Mouse (Mus musculus): ENCODE data around the gene Slmap. TPM values are rescaled to one million over a fixed set of nuclear protein-coding genes. Genes with fewer than 3 reads are reported as not detected.
"Not testable (repeated sequence)": the region's sequence is repeated elsewhere in the genome, so short reads cannot be mapped to it uniquely, and the experiment has no call there.

Gene Slmap
- polyA plus RNA-seq, 1 experiment from 2014 or later = 14.6 TPM

DNA sequence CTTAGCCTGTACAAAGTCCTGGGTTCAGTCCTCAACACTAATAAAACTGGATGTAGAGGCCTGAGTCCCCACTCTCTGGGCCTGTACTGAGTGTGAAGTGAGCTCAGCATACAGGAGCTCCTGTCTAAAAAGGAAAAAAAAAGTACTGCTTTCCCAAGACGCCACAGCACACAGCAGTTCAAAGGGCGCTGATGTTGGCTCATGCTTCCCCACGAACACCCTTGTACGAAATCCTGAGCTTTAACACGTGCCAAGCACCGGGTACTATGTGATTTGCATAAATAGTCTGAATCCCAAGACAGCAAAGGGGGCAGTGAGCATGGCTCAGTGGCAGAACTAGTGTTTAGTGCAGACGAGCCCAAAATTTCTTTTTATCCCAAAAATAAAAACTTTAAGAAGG, 4.4 kb downstream of the Slmap start:
- Histone ChIP-seq H3K9me3 (no peaks in the 10 kb centered on the region), H3K27ac (no peak overlapping the region), H3K4me2 (replicated peaks) (no peak overlapping the region; the same call in 1 of the 2 replicates), H3K4me3 (replicated peaks) (no peak overlapping the region), H3K9ac (replicated peaks) (no peak overlapping the region), H3K4me1 (replicated peaks) (peaks cover 56% of the 10 kb centered on the region), H3K36me3 (0 out of 2 replicates have a peak, but pooled peaks cover 7% of the 10 kb centered on the region), H3K27me3 (no peaks in the 10 kb centered on the region)
- 63% methylated on average over 7 of the region's 7 CpGs for WGBS
- no peak for ATAC-seq

GRCm38 (mm10) chr14:26528296-26528695, 6.4 kb downstream of the Slmap start:
- ATAC-seq = no peak
- WGBS = 80% methylated on average over 2 of the region's 2 CpGs
- no peak overlapping the region for H3K27ac ChIP-seq
- no peaks in the 10 kb centered on the region for H3K27me3 ChIP-seq
- H3K9me3 ChIP-seq = no peaks in the 10 kb centered on the region
- H3K4me2 ChIP-seq (replicated peaks) = no peak overlapping the region
- H3K4me1 ChIP-seq (replicated peaks) = peaks cover 51% of the 10 kb centered on the region
- H3K4me3 ChIP-seq (replicated peaks) = no peak overlapping the region
- no peak overlapping the region for H3K9ac ChIP-seq (replicated peaks)
- H3K36me3 ChIP-seq = 0 out of 2 replicates have a peak, but pooled peaks cover 10% of the 10 kb centered on the region

GRCm38 (mm10) chr14:26525955-26526354, 8.8 kb downstream of the Slmap start:
- WGBS = 36% methylated on average over 3 of the region's 3 CpGs
- no peak overlapping the region for H3K4me3 ChIP-seq (replicated peaks)
- H3K27ac ChIP-seq = no peak overlapping the region
- peaks cover 31% of the 10 kb centered on the region for H3K4me1 ChIP-seq (replicated peaks)
- H3K4me2 ChIP-seq (replicated peaks) = no peak overlapping the region
- H3K27me3 ChIP-seq = no peaks in the 10 kb centered on the region
- no peaks in the 10 kb centered on the region for H3K9me3 ChIP-seq
- ATAC-seq = no peak
- 0 out of 2 replicates have a peak, but pooled peaks cover 10% of the 10 kb centered on the region for H3K36me3 ChIP-seq
- H3K9ac ChIP-seq (replicated peaks) = no peak overlapping the region

DNA sequence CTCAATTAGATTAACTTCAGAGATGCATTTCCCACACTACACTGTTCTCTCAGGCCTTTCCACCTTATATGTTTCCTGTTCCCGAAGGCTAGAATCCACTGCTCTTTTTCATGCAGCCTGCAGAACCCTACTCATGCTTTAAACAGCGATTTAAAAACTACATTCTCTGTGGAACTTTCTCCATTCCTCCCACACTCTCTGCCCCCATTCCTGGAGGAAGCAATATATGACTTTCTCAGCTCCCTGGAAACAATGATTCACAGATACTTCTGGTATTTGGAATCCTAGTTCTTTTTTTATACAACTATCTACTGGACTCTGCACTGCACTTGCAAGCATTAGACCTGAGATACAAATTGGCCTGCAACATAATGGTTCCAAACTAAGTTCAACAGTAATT, 11.6 kb downstream of the Slmap start:
- Histone ChIP-seq H3K9ac (replicated peaks) (no peak overlapping the region), H3K4me3 (replicated peaks) (no peak overlapping the region), H3K9me3 (no peaks in the 10 kb centered on the region), H3K27ac (no peak overlapping the region), H3K4me1 (replicated peaks) (peaks cover 4% of the 10 kb centered on the region; the same call in 1 of the 2 replicates), H3K4me2 (replicated peaks) (no peak overlapping the region), H3K27me3 (no peaks in the 10 kb centered on the region), H3K36me3 (0 out of 2 replicates have a peak, but pooled peaks cover 3% of the 10 kb centered on the region)
- ATAC-seq = no peak
- WGBS = 91% methylated on average over 2 of the region's 2 CpGs

- H3K36me3 ChIP-seq = 0 out of 2 replicates have a peak, but pooled peaks cover 3% of the 10 kb centered on the region
- H3K4me3 ChIP-seq (replicated peaks) = no peak overlapping the region
- H3K27me3 ChIP-seq = no peaks in the 10 kb centered on the region
- H3K27ac ChIP-seq = no peak overlapping the region
- ATAC-seq = no peak
- H3K4me2 ChIP-seq (replicated peaks) = no peak overlapping the region
- WGBS = 88% methylated on average over 4 of the region's 4 CpGs
- no peak overlapping the region for H3K9ac ChIP-seq (replicated peaks)
- H3K4me1 ChIP-seq (replicated peaks) = no peaks in the 10 kb centered on the region
- no peaks in the 10 kb centered on the region for H3K9me3 ChIP-seq
These were observed 14.9 kb downstream of the Slmap start for GRCm38 (mm10) chr14:26519831-26520230.

- WGBS = 93% methylated on average over 4 of the region's 4 CpGs
- Histone ChIP-seq H3K36me3 (no peaks in the 10 kb centered on the region), H3K4me2 (replicated peaks) (no peak overlapping the region), H3K9me3 (no peaks in the 10 kb centered on the region), H3K9ac (replicated peaks) (no peak overlapping the region), H3K4me3 (replicated peaks) (no peak overlapping the region), H3K27ac (no peak overlapping the region), H3K27me3 (no peaks in the 10 kb centered on the region), H3K4me1 (replicated peaks) (peaks cover 3% of the 10 kb centered on the region; the same call in 1 of the 2 replicates)
- ATAC-seq = no peak
These were observed 16.9 kb downstream of the Slmap start for GRCm38 (mm10) chr14:26517843-26518242.

GRCm38 (mm10) chr14:26516232-26516631, 18.5 kb downstream of the Slmap start:
- not testable (repeated sequence) for H3K27ac ChIP-seq; H3K4me1 ChIP-seq (replicated peaks); H3K4me2 ChIP-seq (replicated peaks); H3K9ac ChIP-seq (replicated peaks); ATAC-seq; H3K4me3 ChIP-seq (replicated peaks); H3K36me3 ChIP-seq; H3K9me3 ChIP-seq; H3K27me3 ChIP-seq
- WGBS = 90% methylated on average over 2 of the region's 2 CpGs

DNA sequence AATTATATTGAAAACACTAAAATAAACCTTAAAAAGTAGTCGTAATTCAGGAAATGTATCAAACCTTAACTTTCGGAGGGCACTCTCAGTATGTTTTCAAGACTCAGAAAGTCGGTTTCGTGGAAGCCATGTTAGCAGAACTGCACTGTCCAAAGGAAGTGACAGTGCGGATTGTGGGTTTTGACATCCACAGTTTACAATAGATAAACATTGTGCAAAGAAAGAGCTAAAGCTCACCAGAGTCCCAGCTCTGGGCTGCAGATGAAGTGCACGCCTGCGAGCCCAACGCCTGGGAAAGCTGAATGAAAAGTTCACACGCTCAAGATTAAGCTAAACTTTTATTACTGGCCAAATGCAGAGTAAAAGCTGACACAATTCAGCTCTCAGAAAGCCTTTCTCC, 18.9 kb downstream of the Slmap start:
- no peaks in the 10 kb centered on the region for H3K36me3 ChIP-seq
- no peaks in the 10 kb centered on the region for H3K9me3 ChIP-seq
- H3K27ac ChIP-seq = no peak overlapping the region
- 85% methylated on average over 9 of the region's 9 CpGs for WGBS
- H3K4me1 ChIP-seq (replicated peaks) = peaks cover 3% of the 10 kb centered on the region; the same call in 1 of the 2 replicates
- no peak overlapping the region for H3K4me3 ChIP-seq (replicated peaks)
- no peaks in the 10 kb centered on the region for H3K27me3 ChIP-seq
- H3K9ac ChIP-seq (replicated peaks) = no peak overlapping the region
- ATAC-seq = no peak
- no peak overlapping the region for H3K4me2 ChIP-seq (replicated peaks)

DNA sequence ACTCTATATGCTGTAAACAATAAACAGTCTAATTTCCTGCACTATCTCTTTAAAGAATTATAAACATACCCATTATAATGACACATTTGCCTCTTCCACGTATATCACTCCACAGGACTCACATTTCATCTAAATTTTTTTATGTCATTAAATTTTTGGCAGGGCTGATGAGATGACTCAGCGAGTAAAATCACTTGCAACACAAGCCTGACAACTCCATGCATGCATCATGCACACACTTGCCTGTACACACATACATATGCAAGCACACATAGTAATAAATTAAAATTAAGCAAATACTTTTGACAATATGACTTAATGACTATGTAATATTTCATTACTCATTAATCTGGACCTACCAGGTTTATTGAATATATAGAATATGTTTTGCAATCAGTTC, 24.2 kb downstream of the Slmap start:
- WGBS = 91% methylated on average over 2 of the region's 2 CpGs
- H3K27ac ChIP-seq = no peak overlapping the region

DNA sequence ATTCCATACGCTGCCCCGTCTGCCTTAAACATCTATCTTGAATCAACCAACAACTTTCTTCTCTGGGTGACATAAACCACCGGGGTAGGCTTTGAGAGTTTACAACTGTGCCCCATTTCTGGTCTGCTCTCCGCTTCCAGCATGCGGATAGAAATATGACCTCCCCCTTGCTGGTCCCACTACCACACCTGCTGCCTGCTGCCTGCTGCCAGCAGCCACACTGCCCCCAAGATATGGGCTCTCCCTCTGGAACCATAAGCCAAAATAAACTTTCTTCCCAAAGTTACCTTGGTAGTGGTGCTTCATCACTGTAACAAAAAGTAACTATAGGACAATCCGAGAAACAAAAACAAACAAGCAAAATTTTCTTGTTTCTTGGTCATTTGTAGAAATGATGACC, 26.6 kb downstream of the Slmap start:
- no peak for ATAC-seq
- Histone ChIP-seq H3K4me2 (replicated peaks) (no peak overlapping the region), H3K9ac (replicated peaks) (no peak overlapping the region), H3K36me3 (no peaks in the 10 kb centered on the region), H3K4me1 (replicated peaks) (no peaks in the 10 kb centered on the region), H3K27me3 (no peaks in the 10 kb centered on the region), H3K27ac (no peak overlapping the region), H3K4me3 (replicated peaks) (no peak overlapping the region), H3K9me3 (no peaks in the 10 kb centered on the region)
- WGBS = 91% methylated on average over 6 of the region's 6 CpGs

More for the DNA sequence above, 24.2 kb downstream of the Slmap start:
- Histone ChIP-seq H3K9me3 (no peaks in the 10 kb centered on the region), H3K36me3 (no peaks in the 10 kb centered on the region), H3K4me3 (replicated peaks) (no peak overlapping the region), H3K4me1 (replicated peaks) (peaks cover 3% of the 10 kb centered on the region; the same call in 1 of the 2 replicates), H3K9ac (replicated peaks) (no peak overlapping the region), H3K27me3 (no peaks in the 10 kb centered on the region), H3K4me2 (replicated peaks) (no peak overlapping the region)
- no peak for ATAC-seq

DNA sequence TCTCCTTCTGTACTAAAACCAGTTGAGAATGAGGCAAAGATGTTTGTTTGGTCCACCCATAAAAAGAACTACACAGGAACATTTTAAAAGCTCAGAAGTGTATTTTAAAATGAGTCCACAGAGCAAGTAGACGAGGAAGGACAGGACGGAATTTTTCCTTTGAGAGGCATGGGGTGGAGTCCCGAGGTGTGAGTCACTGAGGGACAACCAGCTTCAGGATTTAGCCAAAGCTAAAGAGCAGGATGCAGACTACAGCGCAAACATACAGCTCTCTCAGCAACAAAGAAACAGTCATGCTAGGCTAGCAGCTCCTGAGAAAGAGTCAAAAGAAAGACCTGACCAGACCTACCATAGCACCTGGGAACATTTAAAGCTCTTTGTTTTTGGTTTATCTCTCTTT, 27.4 kb downstream of the Slmap start:
- Histone ChIP-seq H3K27ac (no peak overlapping the region), H3K9ac (replicated peaks) (no peak overlapping the region), H3K4me3 (replicated peaks) (no peak overlapping the region), H3K4me1 (replicated peaks) (no peaks in the 10 kb centered on the region), H3K36me3 (no peaks in the 10 kb centered on the region), H3K9me3 (no peaks in the 10 kb centered on the region), H3K4me2 (replicated peaks) (no peak overlapping the region), H3K27me3 (no peaks in the 10 kb centered on the region)
- ATAC-seq = no peak
- WGBS = 84% methylated on average over 4 of the region's 4 CpGs

GRCm38 (mm10) chr14:26504541-26504940, 30.2 kb downstream of the Slmap start:
- Histone ChIP-seq H3K4me2 (replicated peaks) (no peak overlapping the region), H3K9ac (replicated peaks) (no peak overlapping the region), H3K27me3 (no peaks in the 10 kb centered on the region), H3K9me3 (no peaks in the 10 kb centered on the region), H3K36me3 (no peaks in the 10 kb centered on the region), H3K4me1 (replicated peaks) (no peaks in the 10 kb centered on the region), H3K4me3 (replicated peaks) (no peak overlapping the region), H3K27ac (no peak overlapping the region)
- 96% methylated on average over 4 of the region's 4 CpGs for WGBS
- ATAC-seq = no peak

Measured in midbrain, embryonic 13.5 days (tissue).